Mouse (Mus musculus) olfactory bulb, adult 2 months (tissue): ENCODE results near the gene Dync1li2.

Experiments
- CTCF ChIP-seq: fragments of 200-500 bp; IDR thresholded peaks from 2 replicates; pipeline ENCODE4 v1.5.1; 2012; ENCODE audit warnings: low read depth, mild to moderate bottlenecking, low read length, moderate library complexity; ENCODE audit not compliant: insufficient read depth
- POLR2A ChIP-seq: fragments of 200-500 bp; IDR thresholded peaks from 2 replicates; pipeline ENCODE4 v1.6.1; 2012; ENCODE audit warnings: mild to moderate bottlenecking, low read depth, low read length, moderate library complexity; ENCODE audit not compliant: insufficient read depth

GRCm38 (mm10) chr8:104395703-104396357 is 47.0 kb downstream of the Dync1li2 start, which contains the start of gene Cmtm4:
- TF ChIP-seq POLR2A (no peak), CTCF (no peak)
